Mouse (Mus musculus) C2C12 (cell line): ENCODE data around the gene Actr6. TPM values are rescaled to one million over a fixed set of nuclear protein-coding genes. Genes with fewer than 3 reads are reported as not detected.
A peak's percentile ranks its signal among the peaks of the same experiment; 100 is the strongest.

ENCODE experiments used
- H3K27me3 ChIP-seq: one replicate; pipeline ENCODE4 v1.6.1; 2011; ENCODE audit not compliant: control insufficient read depth, insufficient read depth, insufficient read length
- H3K36me3 ChIP-seq: one replicate; pipeline ENCODE4 v1.6.1; 2011; ENCODE audit not compliant: control insufficient read depth, insufficient read depth
- H3K4me3 ChIP-seq: one replicate; pipeline ENCODE4 v1.5.1; 2011; ENCODE audit warnings: mild to moderate bottlenecking, control low read depth; ENCODE audit not compliant: poor library complexity, insufficient read depth, severe bottlenecking
- H3K79me2 ChIP-seq: one replicate; pipeline ENCODE4 v1.6.1; 2011; ENCODE audit not compliant: control insufficient read depth, insufficient read depth
- H3K79me3 ChIP-seq: one replicate; pipeline ENCODE4 v1.6.1; 2011; ENCODE audit warnings: low read depth, control low read depth
- H3ac ChIP-seq: one replicate; pipeline ENCODE3; 2011; ENCODE audit warnings: low read depth; ENCODE audit not compliant: control insufficient read depth, insufficient read length
- CEBPB ChIP-seq: IDR thresholded peaks from one replicate; pipeline ENCODE4 v1.6.1; 2011; ENCODE audit warnings: low read depth, mild to moderate bottlenecking, control low read depth, moderate library complexity
- CTCF ChIP-seq: IDR thresholded peaks from one replicate; pipeline ENCODE4 v1.5.1; 2011; ENCODE audit not compliant: control insufficient read depth, insufficient read depth, insufficient read length
- FOSL1 ChIP-seq: IDR thresholded peaks from one replicate; pipeline ENCODE4 v1.8.0; 2011; ENCODE audit warnings: mild to moderate bottlenecking, low read length; ENCODE audit not compliant: poor library complexity, insufficient read depth, severe bottlenecking
- MAX ChIP-seq: IDR thresholded peaks from one replicate; pipeline ENCODE4 v1.6.1; 2011; ENCODE audit warnings: mild to moderate bottlenecking, control low read depth
- MYOD1 ChIP-seq: IDR thresholded peaks from one replicate; pipeline ENCODE4 v1.6.1; 2011; ENCODE audit warnings: low read depth; ENCODE audit not compliant: control insufficient read depth, insufficient read length
- MYOG ChIP-seq: IDR thresholded peaks from one replicate; pipeline ENCODE4 v1.6.1; 2011; ENCODE audit not compliant: control insufficient read depth, insufficient read length; ENCODE audit errors: extremely low read depth
- USF1 ChIP-seq: IDR thresholded peaks from one replicate; pipeline ENCODE4 v1.6.1; 2011; ENCODE audit warnings: low read depth, mild to moderate bottlenecking, control low read depth, moderate library complexity
- polyA plus RNA-seq: library from polyadenylated mRNA; unstranded; fragments of >200 nt; fragmentation: generic; extraction: Trizol; gene quantifications from one replicate; pipeline ENCODE4 v1.2.1, GENCODE M21; 2012; ENCODE audit warnings: missing spikeins

Gene Actr6
- polyA plus RNA-seq, 1 experiment = 4.2 TPM

DNA sequence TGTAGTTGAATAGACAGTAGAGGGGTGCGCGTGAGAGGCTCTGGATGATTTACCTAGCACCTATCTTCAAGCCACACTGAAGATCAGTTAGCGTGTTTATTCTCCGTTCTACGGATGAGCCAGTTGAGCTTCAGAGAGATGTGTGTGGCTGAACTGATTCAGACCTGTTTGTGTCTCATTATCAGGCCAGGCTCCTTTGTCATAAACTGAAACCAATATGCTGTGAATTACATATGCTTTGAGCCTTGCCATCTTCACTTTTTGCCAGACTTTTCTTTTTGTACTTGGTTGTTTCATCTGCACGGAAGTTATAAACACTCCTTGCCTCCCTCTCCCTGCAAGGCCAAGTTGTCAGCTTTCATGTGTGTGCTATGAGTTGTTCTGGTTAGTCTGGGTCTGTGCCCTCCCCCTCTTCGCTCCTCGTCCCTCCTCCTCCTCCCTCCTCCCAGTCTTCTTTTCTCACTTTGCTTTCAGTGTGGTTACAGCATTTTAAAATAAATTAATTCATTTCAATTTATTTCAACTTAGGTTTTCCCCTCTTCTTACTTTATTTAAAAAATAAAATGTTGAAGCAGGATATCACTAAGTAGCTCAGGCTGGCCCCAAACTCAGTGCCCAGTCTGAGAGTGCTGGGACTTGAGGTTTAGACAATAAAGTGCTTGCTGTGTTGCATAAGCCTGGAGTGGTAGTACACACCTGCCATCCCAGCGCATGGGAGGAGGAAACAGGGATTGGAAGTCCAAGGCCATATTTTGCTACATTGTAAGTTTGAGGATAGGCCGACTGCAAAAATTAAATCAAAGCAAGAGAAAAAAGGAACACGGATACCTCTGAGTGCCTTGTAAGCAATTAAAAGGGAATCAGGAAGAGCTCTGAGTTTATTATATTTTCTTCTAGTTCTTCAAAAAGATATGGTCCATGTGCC lies 34.0 kb upstream of the Actr6 start:
- Histone ChIP-seq H3K4me3 (no peak overlapping the region), H3K79me3 (peaks cover 74% of the 10 kb centered on the region), H3K36me3 (no peaks in the 10 kb centered on the region), H3K79me2 (peaks cover 98% of the 10 kb centered on the region), H3K27me3 (no peaks in the 10 kb centered on the region), H3ac (no peak overlapping the region)
- TF ChIP-seq USF1 = no peak
- TF ChIP-seq MYOG = no peak
- no peak for TF ChIP-seq CEBPB
- TF ChIP-seq CTCF = no peak

DNA sequence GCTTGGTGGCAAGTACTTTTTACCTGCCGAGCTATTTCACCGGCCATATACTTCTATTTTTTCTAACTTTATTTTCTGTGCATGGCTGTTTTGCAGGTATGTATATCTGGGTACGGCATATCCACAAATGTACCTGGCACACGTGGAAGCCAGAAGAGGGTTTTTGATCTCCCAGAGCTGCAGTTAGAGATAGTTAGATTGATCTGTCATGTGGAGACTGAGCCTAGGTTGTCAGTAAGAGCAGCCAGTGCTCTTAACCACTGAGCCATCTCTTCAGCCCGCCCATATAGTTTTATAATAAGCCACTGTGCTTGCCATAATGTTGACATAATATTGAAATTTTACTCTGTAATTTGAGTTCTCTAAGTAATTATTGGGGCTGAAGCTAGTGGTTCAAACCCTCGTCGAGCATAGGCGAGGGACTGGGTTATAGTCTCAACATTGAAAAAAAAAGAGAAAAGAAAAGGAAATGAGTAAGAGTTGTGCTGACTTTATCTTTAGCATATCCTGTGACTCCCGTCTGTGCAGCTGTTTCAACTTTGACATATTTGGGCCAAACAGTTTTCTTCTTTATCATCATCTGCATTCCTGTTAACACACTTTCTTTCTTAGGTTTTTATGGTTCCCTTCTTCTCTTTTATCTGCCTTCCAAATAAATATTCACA lies 32.5 kb upstream of the Actr6 start:
- Histone ChIP-seq H3K27me3 (no peaks in the 10 kb centered on the region), H3K4me3 (no peak overlapping the region), H3K36me3 (peaks cover 5% of the 10 kb centered on the region), H3K79me2 (peaks cover 98% of the 10 kb centered on the region), H3ac (no peak overlapping the region), H3K79me3 (peaks cover 76% of the 10 kb centered on the region)
- no peak for TF ChIP-seq CEBPB
- no peak for TF ChIP-seq MYOG
- TF ChIP-seq USF1 = no peak
- TF ChIP-seq MYOD1 = peak; percentile 91

GRCm38 (mm10) chr10:89760772-89761171 lies 28.7 kb upstream of the Actr6 start:
- peaks cover 98% of the 10 kb centered on the region for H3K79me2 ChIP-seq
- H3K27me3 ChIP-seq = no peaks in the 10 kb centered on the region
- no peak overlapping the region for H3K4me3 ChIP-seq
- H3ac ChIP-seq = no peak overlapping the region
- no peak for TF ChIP-seq CTCF
- no peak for TF ChIP-seq FOSL1
- TF ChIP-seq MYOD1 = no peak
- no peak for TF ChIP-seq CEBPB
- no peak for TF ChIP-seq MAX
- no peak for TF ChIP-seq USF1
- no peak for TF ChIP-seq MYOG
- H3K36me3 ChIP-seq = peaks cover 12% of the 10 kb centered on the region
- peaks cover 70% of the 10 kb centered on the region for H3K79me3 ChIP-seq

DNA sequence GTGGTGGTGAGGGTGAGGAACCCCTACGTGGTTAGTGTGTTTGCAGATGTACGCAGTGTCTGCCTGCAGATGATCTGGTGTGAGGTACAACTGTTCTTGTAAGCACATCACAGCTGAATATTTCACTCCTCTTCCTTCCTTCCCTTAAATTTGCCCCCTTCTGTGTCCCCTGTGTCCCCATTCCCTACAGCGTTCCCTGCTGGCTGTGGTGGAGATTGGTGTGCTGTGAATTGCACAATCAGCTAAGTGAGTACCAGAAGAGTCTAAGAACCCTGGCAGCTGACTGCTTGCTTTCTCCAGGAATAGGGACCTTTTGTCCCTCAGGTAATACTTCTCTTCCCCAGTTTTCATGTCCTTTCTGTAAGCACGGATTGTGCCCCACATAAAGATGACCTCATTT lies 23.1 kb upstream of the Actr6 start:
- H3K79me2 ChIP-seq = peaks cover 100% of the 10 kb centered on the region
- no peak overlapping the region for H3K4me3 ChIP-seq
- TF ChIP-seq MYOD1 = no peak
- no peak for TF ChIP-seq MAX
- no peak for TF ChIP-seq FOSL1
- no peak for TF ChIP-seq CTCF
- no peak for TF ChIP-seq USF1
- no peak for TF ChIP-seq CEBPB
- no peak for TF ChIP-seq MYOG
- H3K27me3 ChIP-seq = no peaks in the 10 kb centered on the region
- no peak overlapping the region for H3ac ChIP-seq
- peaks cover 75% of the 10 kb centered on the region for H3K79me3 ChIP-seq
- H3K36me3 ChIP-seq = peaks cover 7% of the 10 kb centered on the region

GRCm38 (mm10) chr10:89751069-89751468 lies 19.0 kb upstream of the Actr6 start:
- TF ChIP-seq USF1 (no peak), MAX (no peak), CTCF (no peak), CEBPB (no peak), FOSL1 (no peak), MYOD1 (no peak), MYOG (no peak)
- H3K36me3 ChIP-seq = no peaks in the 10 kb centered on the region
- no peak overlapping the region for H3K4me3 ChIP-seq

More at GRCm38 (mm10) chr10:89751069-89751468, 19.0 kb upstream of the Actr6 start:
- H3K79me2 ChIP-seq = peaks cover 100% of the 10 kb centered on the region
- no peak overlapping the region for H3ac ChIP-seq
- H3K79me3 ChIP-seq = peaks cover 88% of the 10 kb centered on the region
- H3K27me3 ChIP-seq = no peaks in the 10 kb centered on the region
